Mouse (Mus musculus): ENCODE measurements at regions not wholly inside any gene's neighbourhood (a gene's known extent, or its start where the extent isn't known, plus 50 kb on each side); places are given as distances from the start of the nearest gene placed in this dataset.
A peak's percentile ranks its signal among the peaks of the same experiment; 100 is the strongest.

GRCm38 (mm10) chr4:83166867-83167814 lies 115.0 kb upstream of the Frem1 start:
- DNase-seq = peak; percentile 55

GRCm38 (mm10) chr4:83146740-83147139 lies 94.6 kb upstream of the Frem1 start:
- no peak for DNase-seq

- no peak for DNase-seq
Measured at GRCm38 (mm10) chr4:83145738-83146217, 93.6 kb upstream of the Frem1 start.

- no peak for DNase-seq
Measured at GRCm38 (mm10) chr4:83144781-83145517, 92.8 kb upstream of the Frem1 start.

GRCm38 (mm10) chr4:83141736-83142135 lies 89.6 kb upstream of the Frem1 start:
- peak; percentile 8 for DNase-seq

GRCm38 (mm10) chr4:83122668-83123005 lies 70.5 kb upstream of the Frem1 start:
- DNase-seq = no peak

- DNase-seq = no peak
Measured at GRCm38 (mm10) chr4:83122003-83122667, 70.0 kb upstream of the Frem1 start.

GRCm38 (mm10) chr4:83108659-83108967 lies 56.5 kb upstream of the Frem1 start:
- no peak for DNase-seq

GRCm38 (mm10) chr4:83107958-83108658 lies 56.0 kb upstream of the Frem1 start:
- no peak for DNase-seq

GRCm38 (mm10) chr4:83107161-83107560 lies 55.0 kb upstream of the Frem1 start:
- DNase-seq = no peak

- no peak for DNase-seq
Measured at GRCm38 (mm10) chr4:83104045-83104681, 52.0 kb upstream of the Frem1 start.

- DNase-seq = no peak
Measured at GRCm38 (mm10) chr4:83102893-83103292, 50.8 kb upstream of the Frem1 start.

- DNase-seq = no peak
Measured at GRCm38 (mm10) chr4:83102022-83102421, 49.9 kb upstream of the Frem1 start.

Data from kidney, adult 9 months (tissue).